In the genomic region with DNA sequence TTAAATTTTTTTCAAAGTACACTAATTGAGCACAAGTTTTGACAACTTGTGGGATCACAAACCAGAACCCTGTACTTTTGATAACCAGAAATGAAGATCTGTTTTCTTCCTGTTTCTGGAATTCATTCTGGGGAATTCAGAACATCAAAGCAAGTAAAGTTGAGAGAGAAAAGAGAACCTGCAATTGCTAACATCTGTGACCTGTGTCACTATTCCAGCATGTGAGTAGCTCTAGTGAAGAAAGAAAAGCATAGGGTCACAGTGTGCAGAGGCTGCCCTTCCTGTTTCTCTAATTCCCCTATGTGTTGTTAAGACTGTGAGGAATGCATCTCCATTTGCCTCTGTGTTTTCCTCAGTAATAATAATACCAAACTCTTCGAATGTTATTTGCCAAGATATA, we compare ENCODE assay signal across 31 mouse cellular contexts. TPM values are rescaled to one million over a fixed set of nuclear protein-coding genes. Genes with fewer than 3 reads are reported as not detected.
DNase-seq lines count a peak whose midpoint lies in the region; ATAC-seq and TF ChIP-seq lines count a peak whose summit lies in the region.
"Had no signal": no experiment of that assay in that cellular context is flagged by ENCODE, and none has a peak within 500 bp of the region (broad histone marks: within the 10 kb centered on the region; RNA-seq: fewer than 3 reads in every experiment).

No protein-coding gene starts in this region.

- no peak overlapping the region for H3K27ac ChIP-seq in hindbrain, embryonic 11.5 days (ENCODE audit: low read depth, low read length)
- H3K27ac ChIP-seq in hindbrain, postnatal 0 days, result no peak overlapping the region
- no peak overlapping the region for H3K27ac ChIP-seq in kidney, embryonic 16.5 days (ENCODE audit: low read length)
- H3K27ac ChIP-seq: embryonic facial prominence, embryonic 12.5 days; forebrain, embryonic 10.5 days; heart, embryonic 10.5 days; heart, embryonic 15.5 days; hindbrain, embryonic 14.5 days; kidney, postnatal 0 days; liver, embryonic 14.5 days; macrophage; midbrain, embryonic 15.5 days had no signal

- no peaks in the 10 kb centered on the region for H3K27me3 ChIP-seq in hindbrain, embryonic 11.5 days (ENCODE audit: control insufficient read depth, insufficient read depth, low read length)
- no peaks in the 10 kb centered on the region for H3K27me3 ChIP-seq in hindbrain, postnatal 0 days (ENCODE audit: insufficient read depth, low read length)
- H3K27me3 ChIP-seq in kidney, embryonic 16.5 days (ENCODE audit: insufficient read depth, low read length), result no peaks in the 10 kb centered on the region
- H3K27me3 ChIP-seq: embryonic facial prominence, embryonic 12.5 days; heart, embryonic 15.5 days; midbrain, embryonic 15.5 days had no signal

- ATAC-seq in hindbrain, embryonic 11.5 days (ENCODE audit: low FRiP score), result no peak
- ATAC-seq in hindbrain, postnatal 0 days, result no peak
- ATAC-seq in kidney, embryonic 16.5 days (ENCODE audit: low FRiP score, low TSS enrichment), result no peak
- ATAC-seq: forebrain, postnatal 0 days; midbrain, embryonic 15.5 days had no signal

- no peak overlapping the region for H3K4me2 ChIP-seq in hindbrain, embryonic 11.5 days (replicated peaks; ENCODE audit: low read depth, low read length)
- no peak overlapping the region for H3K4me2 ChIP-seq in hindbrain, postnatal 0 days (ENCODE audit: low read depth, low read length)
- H3K4me2 ChIP-seq in kidney, embryonic 16.5 days (replicated peaks; ENCODE audit: low read depth, low read length), result no peak overlapping the region
- H3K4me2 ChIP-seq: embryonic facial prominence, embryonic 12.5 days; heart, embryonic 15.5 days; hindbrain, embryonic 14.5 days; midbrain, embryonic 15.5 days had no signal

- DNase-seq in hindbrain, embryonic 11.5 days (ENCODE audit: low spot score), result peak; percentile 13
- no peak for DNase-seq in hindbrain, postnatal 0 days (ENCODE audit: low spot score)
- DNase-seq in embryo, embryonic 9.5 days (ENCODE audit: extremely low spot score), result peak; percentile 34
- DNase-seq in hindlimb bud, embryonic 11.5 days (ENCODE audit: extremely low spot score, low read depth, low spot score), result peak; percentile 30
- no peak for DNase-seq in frontal cortex, postnatal 36 days (ENCODE audit: low spot score in 2 of 2)
- no peak for DNase-seq in frontal cortex, postnatal 14 days (ENCODE audit: low spot score in 2 of 2)
- DNase-seq: adrenal gland, postnatal 10 days; cerebellum, adult 18-20 months; cerebellum, postnatal 25 days; forebrain, postnatal 0 days; gastrocnemius, postnatal 25 days; heart, adult 11 months; kidney, adult 18-20 months; kidney, postnatal 4 days; left cerebral cortex, postnatal 4 days; liver; lung, adult 2 months; lung, postnatal 10 days; spleen, adult 18-20 months; thymus, postnatal 14 days had no signal

- H3K9ac ChIP-seq in hindbrain, embryonic 11.5 days (ENCODE audit: low read depth, low read length), result no peak overlapping the region
- H3K9ac ChIP-seq in hindbrain, postnatal 0 days (replicated peaks; ENCODE audit: low read length), result no peak overlapping the region
- no peak overlapping the region for H3K9ac ChIP-seq in kidney, embryonic 16.5 days (replicated peaks; ENCODE audit: low read length)
- H3K9ac ChIP-seq: embryonic facial prominence, embryonic 12.5 days; forebrain, postnatal 0 days; heart, embryonic 15.5 days; hindbrain, embryonic 14.5 days; liver, embryonic 14.5 days; midbrain, embryonic 15.5 days had no signal

- no peak for TF ChIP-seq CTCF in hindbrain, postnatal 0 days (IDR thresholded peaks at IDR 0.05; ENCODE audit: low read depth)

- H3K36me3 ChIP-seq in hindbrain, embryonic 11.5 days (ENCODE audit: control insufficient read depth, insufficient read depth, low read length), result no peaks in the 10 kb centered on the region
- H3K36me3 ChIP-seq in hindbrain, postnatal 0 days (ENCODE audit: insufficient read depth, low read length), result no peaks in the 10 kb centered on the region
- H3K36me3 ChIP-seq in kidney, embryonic 16.5 days (ENCODE audit: insufficient read depth, low read length), result no peaks in the 10 kb centered on the region
- H3K36me3 ChIP-seq: embryonic facial prominence, embryonic 12.5 days; forebrain, embryonic 10.5 days; G1E; heart, embryonic 10.5 days; heart, embryonic 15.5 days; midbrain, embryonic 15.5 days had no signal

- no peak overlapping the region for H3K4me3 ChIP-seq in hindbrain, embryonic 11.5 days (ENCODE audit: low read depth, low read length)
- H3K4me3 ChIP-seq in hindbrain, postnatal 0 days (ENCODE audit: low read length), result no peak overlapping the region
- H3K4me3 ChIP-seq in kidney, embryonic 16.5 days (ENCODE audit: low read length), result no peak overlapping the region
- H3K4me3 ChIP-seq: embryonic facial prominence, embryonic 12.5 days; forebrain, embryonic 10.5 days; heart, embryonic 10.5 days; heart, embryonic 15.5 days; midbrain, embryonic 15.5 days had no signal

- H3K4me1 ChIP-seq in hindbrain, embryonic 11.5 days (replicated peaks; ENCODE audit: control insufficient read depth, insufficient read depth, low read length), result no peaks in the 10 kb centered on the region
- H3K4me1 ChIP-seq in hindbrain, postnatal 0 days (ENCODE audit: insufficient read depth, low read length), result no peaks in the 10 kb centered on the region
- H3K4me1 ChIP-seq in kidney, embryonic 16.5 days (ENCODE audit: insufficient read depth, low read length), result no peaks in the 10 kb centered on the region
- H3K4me1 ChIP-seq: forebrain, embryonic 10.5 days; heart, embryonic 10.5 days; heart, embryonic 15.5 days; midbrain, embryonic 15.5 days had no signal

- no peaks in the 10 kb centered on the region for H3K9me3 ChIP-seq in hindbrain, embryonic 11.5 days (ENCODE audit: control insufficient read depth, low read length)
- no peaks in the 10 kb centered on the region for H3K9me3 ChIP-seq in hindbrain, postnatal 0 days (ENCODE audit: low read length)
- no peaks in the 10 kb centered on the region for H3K9me3 ChIP-seq in kidney, embryonic 16.5 days (ENCODE audit: low read length)
- H3K9me3 ChIP-seq: embryonic facial prominence, embryonic 12.5 days; forebrain, embryonic 10.5 days; G1E; heart, embryonic 10.5 days; heart, embryonic 15.5 days; midbrain, embryonic 15.5 days had no signal

- WGBS in hindbrain, embryonic 11.5 days, result 60% methylated on average over 1 of the region's 1 CpGs
- 92% methylated on average over 1 of the region's 1 CpGs for WGBS in hindbrain, postnatal 0 days
- WGBS in kidney, embryonic 16.5 days, result 63% methylated on average over 1 of the region's 1 CpGs

RNA-seq across cellular contexts. Expression of a gene that starts 40.7 kb away (rescaled TPM):
- 0.26 and 0.86 TPM in 2 replicates for polyA plus RNA-seq in hindbrain, embryonic 11.5 days (2014; fragmentation: Nextera tagmentation; extraction: Ambion mirVana)
- total RNA-seq in hindbrain, postnatal 0 days (2014; rRNA removed), result 18.0 TPM in 2 replicates
- 4.1 and 4.8 TPM in 2 replicates for polyA plus RNA-seq in hindbrain, postnatal 0 days (2015; fragmentation: Nextera tagmentation; extraction: Ambion mirVana)
- polyA plus RNA-seq in kidney, embryonic 16.5 days (2015; fragmentation: Nextera tagmentation; extraction: Ambion mirVana), result 0.15 and 0.24 TPM in 2 replicates

Comparison
In these comparisons a context has a peak if more than half of its experiments do, and no peak if none do; other contexts are left out.
1. DNase-seq: peak in hindbrain, embryonic 11.5 days (single experiment), embryo, embryonic 9.5 days (single experiment) and hindlimb bud, embryonic 11.5 days (single experiment); none in hindbrain, postnatal 0 days (single experiment), frontal cortex, postnatal 36 days (0 of 2) and frontal cortex, postnatal 14 days (0 of 2).